Mouse (Mus musculus) forebrain, embryonic 13.5 days (tissue): ENCODE measurements around the gene Lipe. TPM values are rescaled to one million over a fixed set of nuclear protein-coding genes. Genes with fewer than 3 reads are reported as not detected.
A peak's percentile ranks its signal among the peaks of the same experiment; 100 is the strongest.

Source experiments
- ATAC-seq: fragments of 200-750 bp; cut with Nextera tagmentation; 2 replicates; pipeline ENCODE4 v1.8.0; 2017
- H3K27ac ChIP-seq: fragments of 300-500 bp; sonication (generic); 2 replicates; pipeline ENCODE4 v1.5.1; 2015; ENCODE audit warnings: inconsistent platforms, mild to moderate bottlenecking, moderate library complexity
- H3K27me3 ChIP-seq: fragments of 300-500 bp; sonication (generic); 2 replicates; pipeline ENCODE4 v1.6.1; 2015; ENCODE audit warnings: mild to moderate bottlenecking, inconsistent platforms
- H3K36me3 ChIP-seq: fragments of 300-500 bp; sonication (generic); 2 replicates; pipeline ENCODE4 v1.6.1; 2015; ENCODE audit warnings: mild to moderate bottlenecking, inconsistent platforms; ENCODE audit not compliant: poor library complexity, severe bottlenecking
- H3K4me1 ChIP-seq: fragments of 300-500 bp; sonication (generic); 2 replicates; pipeline ENCODE4 v1.6.1; 2015; ENCODE audit warnings: inconsistent platforms
- H3K4me2 ChIP-seq: fragments of 300-500 bp; sonication (generic); 2 replicates; pipeline ENCODE4 v1.6.1; 2015; ENCODE audit warnings: inconsistent platforms, mild to moderate bottlenecking, moderate library complexity
- H3K4me3 ChIP-seq: fragments of 300-500 bp; sonication (generic); 2 replicates; pipeline ENCODE4 v1.5.1; 2015; ENCODE audit warnings: mild to moderate bottlenecking, inconsistent platforms
- H3K9ac ChIP-seq: fragments of 300-500 bp; sonication (generic); 2 replicates; pipeline ENCODE4 v1.6.1; 2015; ENCODE audit warnings: mild to moderate bottlenecking, inconsistent platforms
- H3K9me3 ChIP-seq: fragments of 300-500 bp; sonication (generic); replicated peaks from 2 replicates; pipeline ENCODE4 v1.6.1; 2016; ENCODE audit warnings: inconsistent platforms
- WGBS: fragments of 180-500 bp; shearing (Covaris S2); methylation state at CpG from one replicate; pipeline ENCODE4 v1.1.7; 2015; 5-methylcytosine and 5-hydroxymethylcytosine counted together
- polyA plus RNA-seq: library from polyadenylated mRNA; unstranded; fragments of >200 nt; fragmentation: Nextera tagmentation; extraction: Ambion mirVana; gene quantifications from 2 replicates; pipeline ENCODE4 v1.2.1, GENCODE M21; 2015

Gene Lipe
- polyA plus RNA-seq, 1 experiment from 2014 or later = 10.6 TPM

GRCm38 (mm10) chr7:25383385-25383784 lies 15.1 kb downstream of the Lipe start:
- Histone ChIP-seq H3K36me3 (peaks cover 72% of the 10 kb centered on the region), H3K4me3 (no peak overlapping the region), H3K9me3 (no peaks in the 10 kb centered on the region), H3K4me1 (peaks cover 10% of the 10 kb centered on the region; the same call in 1 of the 2 replicates), H3K9ac (no peak overlapping the region), H3K27ac (no peak overlapping the region), H3K4me2 (no peak overlapping the region), H3K27me3 (peaks cover 10% of the 10 kb centered on the region)
- whole genome bisulfite sequencing = 91% methylated on average over 7 of the region's 7 CpGs
- no peak for ATAC-seq

DNA sequence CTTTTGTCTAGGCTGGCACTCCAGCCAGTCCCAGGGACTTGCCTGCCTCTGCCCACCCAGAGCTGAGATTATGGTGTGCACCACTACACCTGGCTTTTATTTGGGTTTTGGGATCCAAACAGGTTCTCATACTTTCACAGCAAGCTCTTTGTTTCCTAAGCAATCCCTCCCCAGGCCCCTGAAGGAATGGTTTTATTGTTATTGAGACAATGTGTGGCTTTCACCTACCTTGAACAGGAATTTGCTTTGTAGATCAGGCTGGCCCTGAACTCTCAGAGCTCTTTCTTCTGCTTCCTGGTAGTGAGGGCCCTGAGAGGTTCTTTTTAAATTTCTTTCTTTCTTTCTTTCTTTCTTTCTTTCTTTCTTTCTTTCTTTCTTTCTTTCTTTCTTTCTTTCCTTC lies 16.0 kb downstream of the Lipe start:
- Histone ChIP-seq H3K27ac (no peak overlapping the region), H3K4me1 (peaks cover 10% of the 10 kb centered on the region; the same call in 1 of the 2 replicates), H3K27me3 (peaks cover 11% of the 10 kb centered on the region), H3K4me3 (no peak overlapping the region), H3K4me2 (no peak overlapping the region), H3K36me3 (peaks cover 63% of the 10 kb centered on the region), H3K9ac (no peak overlapping the region), H3K9me3 (no peaks in the 10 kb centered on the region)
- no peak for ATAC-seq

DNA sequence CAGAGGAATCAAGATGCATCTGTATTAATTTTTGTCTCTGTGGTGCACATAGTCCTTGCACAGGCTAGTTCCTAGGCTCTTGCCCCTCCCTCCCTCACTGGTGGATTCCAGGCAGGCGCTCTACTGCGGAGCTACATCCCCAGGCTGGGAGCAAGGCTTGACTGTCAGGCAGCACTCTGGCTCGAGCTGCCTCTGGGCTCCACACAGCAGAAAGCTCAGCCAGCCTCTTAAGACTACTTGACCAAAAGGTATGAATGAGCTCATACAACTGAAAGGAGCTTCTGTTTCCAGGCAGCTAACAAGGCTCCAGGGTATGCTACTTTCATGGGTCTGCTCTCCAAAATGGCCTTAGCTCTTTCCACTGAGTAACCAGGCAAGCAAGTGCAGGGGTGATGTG lies 17.2 kb downstream of the Lipe start:
- peaks cover 11% of the 10 kb centered on the region for H3K27me3 ChIP-seq
- H3K27ac ChIP-seq = no peak overlapping the region
- no peak overlapping the region for H3K4me2 ChIP-seq
- peaks cover 52% of the 10 kb centered on the region for H3K36me3 ChIP-seq
- no peaks in the 10 kb centered on the region for H3K9me3 ChIP-seq
- no peak overlapping the region for H3K4me3 ChIP-seq
- 39% methylated on average over 3 of the region's 3 CpGs for WGBS
- H3K9ac ChIP-seq = no peak overlapping the region
- H3K4me1 ChIP-seq = peaks cover 18% of the 10 kb centered on the region
- no peak for ATAC-seq

GRCm38 (mm10) chr7:25380392-25381283 lies 17.9 kb downstream of the Lipe start:
- H3K4me1 ChIP-seq = peaks cover 18% of the 10 kb centered on the region
- peaks cover 46% of the 10 kb centered on the region for H3K36me3 ChIP-seq
- H3K27me3 ChIP-seq = peaks cover 11% of the 10 kb centered on the region
- H3K4me2 ChIP-seq = peak overlapping the region; percentile 62
- no peak overlapping the region for H3K4me3 ChIP-seq
- H3K9me3 ChIP-seq = no peaks in the 10 kb centered on the region
- no peak for ATAC-seq
- no peak overlapping the region for H3K9ac ChIP-seq
- no peak overlapping the region for H3K27ac ChIP-seq
- 58% methylated on average over 18 of the region's 18 CpGs for WGBS

DNA sequence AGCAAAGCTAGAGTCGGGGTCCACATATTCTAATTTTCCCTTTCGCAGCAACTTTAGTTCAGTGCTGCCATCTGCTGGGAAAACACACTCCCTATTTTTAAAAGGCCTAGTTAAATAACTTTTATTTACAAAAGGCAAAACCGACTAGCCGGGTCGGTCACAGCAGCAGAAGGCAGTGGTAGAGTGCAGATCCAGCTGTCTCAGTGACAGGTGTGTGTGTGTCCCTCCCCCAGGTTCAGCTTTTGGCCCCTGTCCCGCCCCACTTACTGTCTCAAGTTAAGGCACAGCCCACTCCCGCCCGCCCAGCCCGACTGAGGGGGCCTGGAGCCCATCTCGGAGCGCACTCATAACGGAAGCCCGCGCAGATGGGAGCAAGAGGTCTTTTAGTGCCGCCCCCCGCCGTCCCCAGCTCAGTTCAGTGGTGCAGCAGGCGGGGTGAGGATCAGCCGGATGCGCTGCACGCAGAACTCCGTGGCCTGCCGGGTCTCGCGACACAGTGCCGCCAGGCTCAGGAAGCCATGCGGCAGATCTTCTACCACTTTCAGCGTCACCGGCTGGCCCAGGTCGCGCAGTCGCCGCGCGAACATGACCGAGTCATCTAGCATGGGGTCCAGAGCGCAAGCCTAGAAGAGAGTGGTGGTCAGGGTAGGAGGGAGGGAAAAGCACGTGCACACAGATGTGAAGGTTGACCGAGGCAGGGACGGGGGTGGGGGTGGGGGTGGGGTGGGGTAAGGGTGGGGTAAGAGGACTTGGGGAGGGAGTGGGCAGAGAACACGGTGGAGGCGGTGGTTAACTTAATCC lies 18.8 kb downstream of the Lipe start:
- H3K4me1 ChIP-seq = peaks cover 18% of the 10 kb centered on the region
- H3K27ac ChIP-seq = no peak overlapping the region
- H3K4me2 ChIP-seq = peak overlapping the region; percentile 62
- H3K36me3 ChIP-seq = peaks cover 37% of the 10 kb centered on the region
- peak overlapping the region; percentile 56 for H3K9ac ChIP-seq
- H3K4me3 ChIP-seq = peak overlapping the region; percentile 29
- peaks cover 11% of the 10 kb centered on the region for H3K27me3 ChIP-seq
- peak; percentile 42; the same call in 1 of the 2 replicates for ATAC-seq
- 2% methylated on average over 40 of the region's 42 CpGs for WGBS
- H3K9me3 ChIP-seq = no peaks in the 10 kb centered on the region

- no peak overlapping the region for H3K9ac ChIP-seq
- no peak overlapping the region for H3K4me3 ChIP-seq
- H3K27me3 ChIP-seq = peaks cover 11% of the 10 kb centered on the region
- 82% methylated on average over 13 of the region's 13 CpGs for WGBS
- H3K36me3 ChIP-seq = peaks cover 24% of the 10 kb centered on the region
- no peaks in the 10 kb centered on the region for H3K9me3 ChIP-seq
- no peak for ATAC-seq
- no peak overlapping the region for H3K27ac ChIP-seq
- no peak overlapping the region for H3K4me2 ChIP-seq
- peaks cover 18% of the 10 kb centered on the region for H3K4me1 ChIP-seq
These were observed 20.1 kb downstream of the Lipe start for GRCm38 (mm10) chr7:25378181-25379100.

DNA sequence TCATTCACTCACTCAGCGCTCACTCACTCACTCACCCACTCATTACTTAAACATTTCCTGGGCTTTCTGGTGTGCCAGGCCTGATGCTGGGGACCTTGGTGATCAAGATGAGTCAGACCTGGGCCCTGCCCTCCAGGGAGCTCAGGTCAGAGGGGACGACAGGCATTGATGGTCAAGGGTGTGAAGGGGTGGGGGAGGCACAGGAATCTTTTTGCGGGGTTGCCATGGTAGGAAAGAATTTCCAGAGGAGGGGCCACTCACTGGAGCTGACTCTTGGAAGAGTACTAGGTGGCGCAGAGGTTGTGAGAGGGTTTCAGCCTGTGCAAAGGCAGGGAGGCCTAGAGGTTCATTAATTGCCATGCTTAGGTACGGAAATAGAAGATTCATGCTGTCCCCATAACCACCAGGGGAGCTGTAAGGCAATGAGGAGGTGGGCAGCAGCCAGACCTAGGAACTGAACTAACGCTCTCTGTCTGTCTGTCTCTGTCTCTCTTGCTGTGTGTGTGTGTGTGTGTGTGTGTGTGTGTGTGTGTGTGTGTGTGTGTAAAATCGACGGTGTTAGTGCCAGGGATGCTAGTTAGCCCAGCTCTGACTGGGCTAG lies 21.3 kb downstream of the Lipe start:
- Histone ChIP-seq H3K36me3 (peaks cover 13% of the 10 kb centered on the region), H3K9me3 (no peaks in the 10 kb centered on the region), H3K27ac (no peak overlapping the region), H3K4me2 (peak overlapping the region; percentile 54), H3K4me3 (peak overlapping the region; percentile 27; the same call in 1 of the 2 replicates), H3K27me3 (peaks cover 11% of the 10 kb centered on the region), H3K4me1 (peaks cover 18% of the 10 kb centered on the region), H3K9ac (no peak overlapping the region)
- WGBS = 51% methylated on average over 8 of the region's 8 CpGs
- no peak for ATAC-seq

GRCm38 (mm10) chr7:25376556-25376955 lies 22.0 kb downstream of the Lipe start:
- Histone ChIP-seq H3K9ac (no peak overlapping the region), H3K27ac (no peak overlapping the region), H3K27me3 (peaks cover 11% of the 10 kb centered on the region), H3K4me1 (peaks cover 18% of the 10 kb centered on the region), H3K4me2 (peak overlapping the region; percentile 54), H3K36me3 (peaks cover 8% of the 10 kb centered on the region; the same call in 1 of the 2 replicates), H3K4me3 (peak overlapping the region; percentile 27), H3K9me3 (no peaks in the 10 kb centered on the region)
- peak; percentile 62 for ATAC-seq
- 5% methylated on average over 17 of the region's 17 CpGs for WGBS

GRCm38 (mm10) chr7:25372441-25372840 lies 26.1 kb downstream of the Lipe start:
- Histone ChIP-seq H3K9ac (no peak overlapping the region), H3K27me3 (peaks cover 28% of the 10 kb centered on the region), H3K36me3 (no peaks in the 10 kb centered on the region), H3K9me3 (no peaks in the 10 kb centered on the region), H3K27ac (no peak overlapping the region), H3K4me2 (no peak overlapping the region), H3K4me1 (peaks cover 14% of the 10 kb centered on the region; the same call in 1 of the 2 replicates), H3K4me3 (no peak overlapping the region)
- WGBS = 88% methylated on average over 5 of the region's 5 CpGs
- no peak for ATAC-seq

DNA sequence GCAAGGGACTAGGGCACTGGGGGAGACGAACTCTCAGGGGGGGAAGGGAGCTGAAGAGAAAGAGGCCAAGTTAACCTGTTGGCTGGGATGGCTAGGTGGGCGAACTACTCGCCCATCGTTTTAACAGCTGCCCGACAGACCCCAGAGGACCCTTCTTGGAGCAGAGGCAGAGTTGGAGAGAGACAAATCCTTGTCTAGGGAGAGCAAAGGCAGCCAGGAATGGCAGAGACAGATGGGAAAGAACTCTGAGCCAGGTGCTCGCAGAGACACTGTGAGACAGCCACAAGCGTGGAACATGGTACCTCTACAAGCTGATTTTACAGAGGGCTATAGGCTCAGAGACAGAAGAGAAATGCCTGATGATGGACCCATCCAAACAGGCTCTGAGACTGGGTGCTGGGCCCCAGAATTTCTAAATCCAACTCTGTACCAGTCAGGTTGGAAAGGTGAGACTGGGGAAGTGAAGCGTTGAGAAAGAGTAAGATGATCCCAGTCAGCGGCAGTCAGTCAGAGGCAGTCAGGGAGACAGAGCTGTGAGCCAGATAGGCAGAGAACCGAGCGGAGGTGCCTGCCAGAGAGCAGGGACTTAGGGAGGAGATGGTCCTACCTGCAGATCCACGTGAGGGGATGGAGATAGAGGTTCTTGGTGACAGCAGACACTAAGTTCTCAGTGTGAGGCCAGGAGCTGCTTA lies 29.3 kb downstream of the Lipe start, which contains the start of gene Cnfn:
Cnfn (minus strand) TSS at position 667 of the 692 bp plus-strand sequence.
- no peak for ATAC-seq
- Histone ChIP-seq H3K4me3 (no peak within 1 kb of the TSS), H3K4me2 (no peak within 1 kb of the TSS), H3K36me3 (peaks cover 6% of the 10 kb centered on the region), H3K27ac (no peak within 1 kb of the TSS), H3K9me3 (no peaks in the 10 kb centered on the region), H3K9ac (0 out of 2 replicates have a peak within 1 kb of the TSS, but pooled peaks have one; percentile 13), H3K27me3 (peaks cover 42% of the 10 kb centered on the region), H3K4me1 (peaks cover 20% of the 10 kb centered on the region)
- 51% methylated on average over 12 of the region's 12 CpGs for WGBS
